Mouse (Mus musculus) MN1 (cell line): Measurements from ENCODE around the gene Olfr1048.
"Not testable (repeated sequence)": the region's sequence is repeated elsewhere in the genome, so short reads cannot be mapped to it uniquely, and the experiment has no call there.

Experiments
- DNase-seq: peaks from one replicate; pipeline ENCODE4 v3.0.0-alpha.2; 2016; ENCODE audit warnings: low spot score

Olfr1048 gene

DNA sequence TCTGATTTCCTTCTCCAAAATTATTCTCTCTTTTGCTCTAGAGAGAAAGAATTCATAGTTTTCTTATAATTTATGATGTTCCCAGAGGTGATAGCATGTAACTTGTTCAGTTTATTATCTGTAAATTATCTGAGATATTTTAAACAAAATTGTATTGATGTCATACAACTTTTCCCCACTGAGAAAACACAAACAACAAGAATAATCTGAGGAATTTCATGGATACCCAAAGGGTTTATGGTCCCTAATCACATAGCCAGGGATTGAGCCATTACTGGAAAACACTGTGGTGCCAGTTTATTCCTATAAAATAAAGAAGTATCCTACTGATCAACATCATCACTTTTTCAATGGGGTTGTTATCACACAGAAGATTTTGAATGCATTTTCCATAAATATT is at the start of gene Olfr1048:
Olfr1048 (minus strand) TSS at position 101 of the 400 bp plus-strand sequence.
- no peak for DNase-seq

DNA sequence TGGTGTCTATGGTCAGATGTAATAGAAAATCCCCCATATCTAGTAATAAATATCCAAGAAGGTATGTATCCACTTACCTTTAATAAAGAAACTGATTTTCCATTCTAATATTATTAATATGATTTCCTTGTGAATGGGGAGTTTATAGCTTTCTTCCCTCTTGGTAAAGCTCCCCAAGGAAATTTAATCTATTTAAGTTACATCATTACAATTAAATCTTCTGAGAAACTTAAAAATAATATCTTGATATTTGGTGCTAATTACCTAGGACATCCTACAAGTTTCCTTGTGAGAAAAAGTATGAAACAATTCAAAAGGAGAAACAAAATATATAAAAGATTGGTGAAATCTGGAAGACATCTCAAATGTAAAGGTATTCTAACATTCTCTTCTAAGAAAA is 38.9 kb upstream of the Olfr1048 start, which contains the start of gene Olfr1051:
Olfr1051 (minus strand) TSS at position 101 of the 400 bp plus-strand sequence.
- not testable (repeated sequence) for DNase-seq

DNA sequence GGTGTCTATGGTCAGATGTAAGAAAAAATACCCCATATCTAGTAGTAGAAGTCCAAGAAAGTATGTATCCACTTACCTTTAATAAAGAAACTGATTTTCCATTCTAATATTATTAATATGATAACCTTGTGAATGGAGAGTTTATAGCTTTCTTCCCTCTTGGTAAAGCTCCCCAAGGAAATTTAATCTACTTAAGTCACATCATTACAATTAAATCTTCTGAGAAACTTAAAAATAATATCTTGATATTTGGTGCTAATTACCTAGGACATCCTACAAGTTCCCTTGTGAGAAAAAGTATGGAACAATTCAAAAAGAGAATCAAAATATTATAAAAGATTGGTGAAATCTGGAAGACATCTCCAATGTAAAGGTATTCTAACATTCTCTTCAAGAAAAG is 18.1 kb upstream of the Olfr1048 start, which contains the start of gene Olfr1049:
Olfr1049 (minus strand) TSS at position 101 of the 400 bp plus-strand sequence.
- not testable (repeated sequence) for DNase-seq

DNA sequence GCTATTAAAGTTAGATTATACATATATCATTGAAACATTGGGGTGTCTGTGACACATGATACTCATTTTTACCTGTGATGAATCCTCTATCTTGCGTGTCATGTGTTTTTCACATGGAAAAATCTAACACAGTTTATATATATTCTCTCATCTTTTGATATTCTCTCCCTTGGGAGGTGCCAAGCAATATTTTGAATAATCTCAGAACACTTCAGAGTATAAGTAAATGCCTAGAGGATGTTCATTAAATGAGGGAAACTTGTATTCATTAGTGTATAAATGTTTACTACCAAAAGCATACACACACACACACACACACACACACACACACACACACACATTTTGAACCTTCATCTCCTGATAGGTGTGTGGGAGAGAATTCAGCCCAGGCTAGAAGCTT is 8.8 kb downstream of the Olfr1048 start, which contains the start of gene Olfr1047:
Olfr1047 (minus strand) TSS at position 101 of the 400 bp plus-strand sequence.
- no peak for DNase-seq

DNA sequence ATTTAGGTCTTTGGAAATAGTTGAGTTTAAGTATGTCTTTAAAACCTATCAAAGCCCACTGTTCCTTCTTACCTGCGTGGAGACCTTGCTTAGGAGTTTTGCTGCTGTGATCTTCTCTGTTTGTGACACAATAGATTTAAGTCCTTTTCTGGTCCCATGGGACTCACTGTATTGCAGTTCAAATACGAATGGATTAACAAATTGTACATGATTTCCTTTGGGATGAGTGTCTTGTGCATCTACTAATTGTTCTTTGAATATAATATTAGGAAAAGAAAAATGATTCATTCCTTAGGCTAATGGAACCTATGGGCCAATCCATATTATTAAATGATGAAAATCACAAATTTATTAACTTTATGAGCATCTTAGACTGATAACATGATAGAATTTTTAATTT is 20.9 kb downstream of the Olfr1048 start, which contains the start of gene Olfr1046:
Olfr1046 (minus strand) TSS at position 101 of the 400 bp plus-strand sequence.
- no peak for DNase-seq

DNA sequence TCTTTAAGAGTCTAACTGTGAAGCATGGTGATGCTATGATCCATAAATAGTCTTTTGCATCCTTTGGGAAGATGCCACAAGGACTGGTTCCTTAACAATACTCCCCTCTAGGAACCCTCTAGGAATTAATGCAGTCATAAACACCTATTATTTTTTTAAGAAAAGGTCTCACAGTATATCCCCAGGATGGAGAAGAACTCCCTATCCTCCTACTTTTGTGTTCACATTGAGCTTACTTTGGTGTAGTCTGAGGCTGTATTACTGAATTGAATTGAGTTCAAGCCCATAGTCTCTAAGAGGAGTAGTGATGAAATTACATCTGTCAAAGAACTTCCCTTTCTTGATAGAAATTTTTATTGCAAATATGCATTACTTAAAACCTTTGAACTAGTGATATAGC is 37.2 kb downstream of the Olfr1048 start, which contains the start of gene Olfr1045:
Olfr1045 (minus strand) TSS at position 101 of the 400 bp plus-strand sequence.
- DNase-seq: no peak

DNA sequence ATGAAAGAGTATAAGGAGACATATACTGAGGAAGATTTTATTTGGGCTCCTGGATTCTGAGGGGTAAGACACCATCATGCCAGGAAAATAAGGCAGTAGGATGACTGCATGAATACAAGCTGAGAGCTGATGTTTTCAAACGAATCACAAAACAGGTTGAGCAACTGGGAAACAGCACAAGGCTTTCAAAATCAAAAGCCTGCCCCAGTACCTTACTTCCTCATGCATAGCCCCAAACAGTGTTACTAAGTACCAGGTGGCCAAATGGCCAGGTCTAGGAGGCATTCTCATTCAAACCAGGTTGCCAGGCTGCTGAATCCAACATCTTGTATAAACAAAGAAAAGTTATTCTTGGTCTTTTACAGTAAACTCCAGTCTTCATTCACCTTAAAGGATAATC is 44.2 kb downstream of the Olfr1048 start:
- DNase-seq: no peak

DNA sequence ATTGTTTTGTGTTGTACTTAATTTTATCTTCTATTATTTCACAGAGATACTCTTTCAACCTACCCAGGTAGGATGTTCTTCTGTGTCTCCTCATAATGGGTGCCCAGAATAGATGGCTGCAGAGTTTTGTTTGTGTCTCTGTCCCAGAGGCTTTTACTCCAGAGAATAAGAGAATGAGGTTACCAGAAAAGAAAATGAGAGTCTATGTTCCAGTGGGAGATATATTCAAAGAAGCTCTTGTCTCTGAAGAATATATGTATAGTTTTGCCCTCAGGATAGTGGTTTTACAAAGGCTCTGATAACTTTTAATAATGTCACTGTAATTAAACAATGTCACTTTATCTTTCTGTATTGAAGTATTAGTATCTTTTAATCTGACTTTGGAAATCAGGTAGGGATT is 54.5 kb downstream of the Olfr1048 start, which contains the start of gene Olfr52:
Olfr52 (minus strand) TSS at position 101 of the 400 bp plus-strand sequence.
- no peak for DNase-seq
